Mouse (Mus musculus) forebrain, embryonic 11.5 days (tissue): ENCODE data around the gene Sun3. TPM values are rescaled to one million over a fixed set of nuclear protein-coding genes. Genes with fewer than 3 reads are reported as not detected.
A peak's percentile ranks its signal among the peaks of the same experiment; 100 is the strongest.

ENCODE experiments used
- ATAC-seq: fragments of 200-750 bp; cut with Nextera tagmentation; replicated peaks from 2 replicates; pipeline ENCODE4 v1.8.0; 2017; ENCODE audit warnings: moderate TSS enrichment; ENCODE audit not compliant: low FRiP score
- DNase-seq: peaks from one replicate; pipeline ENCODE4 v3.0.0-alpha.2; 2017; ENCODE audit warnings: low spot score
- H3K27ac ChIP-seq: fragments of 300-500 bp; sonication (generic); 2 replicates; pipeline ENCODE4 v1.5.1; 2014; ENCODE audit warnings: low read depth, low read length
- H3K27me3 ChIP-seq: fragments of 300-500 bp; sonication (generic); 2 replicates; pipeline ENCODE4 v1.6.1; 2014; ENCODE audit warnings: mild to moderate bottlenecking, low read length, mixed read lengths; ENCODE audit not compliant: control insufficient read depth, insufficient read depth
- H3K36me3 ChIP-seq: fragments of 300-500 bp; sonication (generic); 2 replicates; pipeline ENCODE4 v1.6.1; 2014; ENCODE audit warnings: mild to moderate bottlenecking, low read length, moderate library complexity, mixed read lengths; ENCODE audit not compliant: control insufficient read depth, insufficient read depth
- H3K4me1 ChIP-seq: fragments of 300-500 bp; sonication (generic); replicated peaks from 2 replicates; pipeline ENCODE4 v1.6.1; 2014; ENCODE audit warnings: low read length, mixed read lengths; ENCODE audit not compliant: control insufficient read depth, insufficient read depth
- H3K4me2 ChIP-seq: fragments of 300-500 bp; sonication (generic); 2 replicates; pipeline ENCODE4 v1.6.1; 2014; ENCODE audit warnings: low read depth, mild to moderate bottlenecking, low read length, moderate library complexity, mixed read lengths; ENCODE audit not compliant: severe bottlenecking
- H3K4me3 ChIP-seq: fragments of 300-500 bp; sonication (generic); 2 replicates; pipeline ENCODE4 v1.5.1; 2014; ENCODE audit warnings: low read depth, low read length
- H3K9ac ChIP-seq: fragments of 300-500 bp; sonication (generic); 2 replicates; pipeline ENCODE4 v1.6.1; 2014; ENCODE audit warnings: low read length
- H3K9me3 ChIP-seq: fragments of 300-500 bp; sonication (generic); 2 replicates; pipeline ENCODE4 v1.6.1; 2016; ENCODE audit warnings: low read length, mixed read lengths; ENCODE audit not compliant: control insufficient read depth
- WGBS: fragments of 180-500 bp; shearing (Covaris S2); extraction: QIAGEN DNeasy Blood & Tissue Kit; methylation state at CpG from one replicate; pipeline ENCODE4 v1.1.7; 2014; 5-methylcytosine and 5-hydroxymethylcytosine counted together
- polyA plus RNA-seq: library from polyadenylated mRNA; unstranded; fragments of >200 nt; fragmentation: Nextera tagmentation; extraction: Ambion mirVana; gene quantifications from 2 replicates; pipeline ENCODE4 v1.2.1, GENCODE M21; 2014

The Sun3 gene
- polyA plus RNA-seq, 1 experiment from 2014 or later = not detected

DNA sequence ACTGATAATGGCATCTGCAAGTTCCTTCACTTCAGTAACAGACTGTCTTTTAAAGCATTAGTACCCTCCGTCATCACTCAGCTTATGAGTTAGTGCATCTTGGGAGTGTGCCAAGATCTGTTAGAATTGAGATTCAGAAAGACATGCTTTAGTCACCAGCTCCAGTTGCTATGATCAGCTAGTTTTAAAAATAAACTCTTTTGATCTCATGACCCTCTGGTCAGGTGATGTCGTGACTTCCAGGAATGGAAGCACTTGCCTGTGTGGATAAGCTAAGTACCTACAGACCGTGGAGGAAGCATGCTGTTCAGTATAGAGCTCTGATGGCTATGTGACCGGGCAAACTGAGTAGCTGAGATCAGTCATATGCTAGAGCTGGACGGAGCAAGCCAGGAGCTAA lies 1.7 kb downstream of the Sun3 start:
- Histone ChIP-seq H3K9me3 (no peaks in the 10 kb centered on the region), H3K9ac (no peak overlapping the region), H3K36me3 (no peaks in the 10 kb centered on the region), H3K4me1 (0 out of 2 replicates have a peak, but pooled peaks cover 2% of the 10 kb centered on the region), H3K4me2 (no peak overlapping the region), H3K27me3 (peaks cover 5% of the 10 kb centered on the region; the same call in 1 of the 2 replicates), H3K4me3 (no peak overlapping the region), H3K27ac (no peak overlapping the region)
- DNase-seq (no peak), ATAC-seq (no peak)
- 87% methylated on average over 5 of the region's 5 CpGs for WGBS

DNA sequence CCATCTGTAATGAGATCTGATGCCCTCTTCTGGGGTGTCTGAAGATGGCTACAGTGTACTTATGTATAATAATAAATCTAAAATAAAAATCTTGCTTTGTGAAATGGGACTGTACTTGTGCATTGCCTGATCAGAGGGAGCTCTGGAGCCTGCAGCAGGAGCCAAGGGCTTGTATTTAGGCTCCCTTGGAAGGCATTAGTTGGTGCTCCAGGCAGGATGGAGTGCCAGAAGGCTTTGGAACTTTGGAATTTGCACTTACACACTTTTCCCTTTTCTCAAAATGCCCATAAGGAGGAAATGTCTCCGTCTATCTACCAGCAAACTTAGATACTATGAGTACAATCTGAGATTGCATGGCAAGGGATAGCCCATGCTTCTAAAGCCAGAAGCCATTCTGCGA lies 2.2 kb downstream of the Sun3 start:
- 0 out of 2 replicates have a peak, but pooled peaks cover 2% of the 10 kb centered on the region for H3K4me1 ChIP-seq
- ATAC-seq = no peak
- 91% methylated on average over 2 of the region's 2 CpGs for WGBS

DNA sequence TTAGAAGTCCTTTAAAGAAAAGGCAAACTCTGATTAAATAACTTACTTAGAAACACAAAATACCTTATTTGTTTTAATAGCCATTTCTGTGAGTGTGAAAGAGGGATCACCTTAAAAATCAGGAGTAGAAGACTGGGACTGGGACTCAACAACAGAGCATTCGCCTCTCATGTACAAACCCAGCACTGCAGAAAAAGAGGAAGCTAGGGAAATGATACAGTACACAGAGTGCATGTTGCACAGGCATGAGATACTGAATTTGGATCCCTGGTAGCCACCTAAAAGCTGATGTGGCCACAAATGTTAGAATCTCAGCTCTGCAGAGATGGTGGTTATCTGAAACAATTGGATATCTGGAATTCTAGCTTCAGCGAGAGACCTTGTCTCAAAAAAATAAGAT lies 17.3 kb downstream of the Sun3 start:
- H3K9me3 ChIP-seq = no peaks in the 10 kb centered on the region
- no peak for ATAC-seq
- whole genome bisulfite sequencing = 90% methylated on average over 2 of the region's 2 CpGs

More for the DNA sequence above, 2.2 kb downstream of the Sun3 start:
- Histone ChIP-seq H3K27ac (no peak overlapping the region), H3K27me3 (peaks cover 5% of the 10 kb centered on the region; the same call in 1 of the 2 replicates), H3K4me3 (no peak overlapping the region), H3K9ac (no peak overlapping the region), H3K9me3 (no peaks in the 10 kb centered on the region), H3K36me3 (no peaks in the 10 kb centered on the region), H3K4me2 (no peak overlapping the region)
- no peak for DNase-seq

DNA sequence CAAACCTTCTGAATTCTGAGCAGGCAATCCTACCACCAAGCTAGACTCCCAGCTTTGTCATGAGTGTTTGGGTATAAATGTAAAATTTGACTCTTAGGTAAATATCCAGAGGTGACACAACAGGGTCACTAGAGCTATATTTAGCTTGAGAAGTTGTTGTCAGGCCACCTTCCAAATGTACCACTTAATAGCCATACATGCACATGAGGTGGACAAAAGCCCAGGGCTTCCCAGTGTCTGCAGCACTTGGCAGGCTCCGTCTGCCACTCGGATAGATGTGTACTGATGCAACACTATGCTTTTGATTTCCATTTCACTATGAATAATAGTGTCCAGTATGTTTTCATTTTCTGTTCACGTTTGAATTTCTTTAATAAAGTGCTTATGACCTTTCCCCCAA lies 23.6 kb downstream of the Sun3 start:
- H3K36me3 ChIP-seq = no peaks in the 10 kb centered on the region
- ATAC-seq = no peak
- 78% methylated on average over 3 of the region's 3 CpGs for WGBS

More for the DNA sequence above, 17.3 kb downstream of the Sun3 start:
- H3K36me3 ChIP-seq = no peaks in the 10 kb centered on the region
- H3K27ac ChIP-seq = no peak overlapping the region
- no peak for DNase-seq
- H3K9ac ChIP-seq = no peak overlapping the region
- no peak overlapping the region for H3K4me3 ChIP-seq
- no peak overlapping the region for H3K4me2 ChIP-seq
- H3K27me3 ChIP-seq = no peaks in the 10 kb centered on the region
- H3K4me1 ChIP-seq = no peaks in the 10 kb centered on the region

DNA sequence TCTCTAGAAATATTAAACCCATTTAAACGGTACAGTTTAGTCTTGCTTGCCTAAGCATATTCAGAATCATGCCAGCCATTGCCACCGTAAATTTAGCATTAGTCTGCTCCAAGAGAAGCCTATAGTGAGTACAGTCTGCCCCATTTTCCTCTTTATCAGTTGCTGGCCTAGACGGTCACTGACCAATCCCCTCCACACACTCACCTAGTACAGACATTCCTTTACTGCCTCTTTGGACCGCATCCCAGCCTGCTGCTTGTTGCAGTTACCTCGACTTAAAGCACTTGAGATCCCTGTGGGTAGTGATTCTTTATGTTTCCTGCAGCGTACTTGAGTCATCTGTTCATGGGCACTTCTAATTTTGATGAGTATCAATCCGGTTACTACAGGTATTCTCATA lies 24.0 kb downstream of the Sun3 start:
- DNase-seq (no peak), ATAC-seq (no peak)
- WGBS = 84% methylated on average over 7 of the region's 7 CpGs
- no peaks in the 10 kb centered on the region for H3K27me3 ChIP-seq
- H3K36me3 ChIP-seq = no peaks in the 10 kb centered on the region
- H3K4me1 ChIP-seq = no peaks in the 10 kb centered on the region
- H3K27ac ChIP-seq = no peak overlapping the region
- no peak overlapping the region for H3K4me3 ChIP-seq
- no peak overlapping the region for H3K9ac ChIP-seq
- no peak overlapping the region for H3K4me2 ChIP-seq
- no peaks in the 10 kb centered on the region for H3K9me3 ChIP-seq

More for the DNA sequence above, 23.6 kb downstream of the Sun3 start:
- Histone ChIP-seq H3K9ac (no peak overlapping the region), H3K27me3 (no peaks in the 10 kb centered on the region), H3K27ac (no peak overlapping the region), H3K4me1 (no peaks in the 10 kb centered on the region), H3K4me3 (no peak overlapping the region), H3K9me3 (no peaks in the 10 kb centered on the region), H3K4me2 (no peak overlapping the region)
- DNase-seq = no peak

DNA sequence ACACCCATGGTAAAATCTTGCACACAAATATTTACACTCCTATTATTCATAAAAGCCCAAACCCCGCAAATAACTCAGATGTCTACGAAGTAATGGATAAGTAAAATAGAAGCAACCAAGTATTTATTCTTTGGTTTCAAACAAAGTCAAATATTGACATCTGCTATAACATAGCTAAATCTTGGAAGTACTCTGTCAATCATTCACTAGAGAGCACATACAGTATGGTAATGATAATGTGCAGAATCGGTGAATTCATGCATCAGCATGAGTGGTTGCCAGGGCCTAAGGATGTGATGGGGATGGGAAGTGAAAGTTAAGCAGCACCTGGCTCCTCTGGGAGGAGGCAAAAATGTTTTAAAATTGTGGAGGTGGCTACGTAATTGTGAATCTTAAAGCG lies 28.6 kb downstream of the Sun3 start:
- H3K4me1 ChIP-seq = no peaks in the 10 kb centered on the region
- H3K27ac ChIP-seq = no peak overlapping the region
- H3K9me3 ChIP-seq = no peaks in the 10 kb centered on the region
- no peak for ATAC-seq
- no peak overlapping the region for H3K4me2 ChIP-seq
- H3K36me3 ChIP-seq = no peaks in the 10 kb centered on the region
- H3K9ac ChIP-seq = no peak overlapping the region
- DNase-seq = no peak
- no peak overlapping the region for H3K4me3 ChIP-seq
- no peaks in the 10 kb centered on the region for H3K27me3 ChIP-seq
- 95% methylated on average over 5 of the region's 5 CpGs for WGBS

DNA sequence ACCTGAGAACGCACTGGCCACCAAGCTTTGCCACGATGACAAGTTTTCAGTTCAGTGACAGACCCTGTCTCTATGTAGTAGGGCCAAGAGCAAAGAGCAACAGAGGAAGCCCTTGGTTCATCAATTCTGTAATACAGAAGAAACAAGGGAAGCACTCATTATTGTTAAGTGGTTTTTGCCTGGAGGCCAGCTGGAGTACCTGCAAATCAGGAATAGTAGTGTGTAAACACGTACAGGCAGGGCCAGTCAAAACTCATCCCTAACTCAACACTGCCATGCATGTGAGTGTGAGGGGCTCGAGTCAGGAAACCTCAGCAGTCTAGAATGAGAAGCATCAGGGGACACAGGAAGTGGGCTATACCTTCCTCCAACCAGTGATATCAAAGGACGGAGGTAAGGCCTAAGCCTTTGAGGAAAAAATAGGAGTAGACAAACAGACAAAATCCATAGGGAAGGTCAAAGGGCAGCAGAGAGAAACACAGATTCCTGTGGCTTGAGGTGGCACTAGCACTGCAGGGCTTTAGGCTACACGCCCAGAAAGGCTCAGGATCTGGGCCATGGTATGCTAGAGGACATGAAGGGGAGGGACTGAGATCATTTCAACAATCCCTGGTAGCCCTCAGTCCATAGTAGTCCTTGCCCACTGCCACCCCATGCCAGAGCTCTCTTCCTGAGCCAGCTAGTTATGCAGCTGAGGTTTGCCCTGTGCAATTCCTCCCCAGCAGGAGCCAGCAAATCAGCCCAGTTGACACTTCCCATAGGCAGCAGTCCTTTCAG lies 30.1 kb downstream of the Sun3 start:
- ATAC-seq = no peak
- no peaks in the 10 kb centered on the region for H3K4me1 ChIP-seq

DNA sequence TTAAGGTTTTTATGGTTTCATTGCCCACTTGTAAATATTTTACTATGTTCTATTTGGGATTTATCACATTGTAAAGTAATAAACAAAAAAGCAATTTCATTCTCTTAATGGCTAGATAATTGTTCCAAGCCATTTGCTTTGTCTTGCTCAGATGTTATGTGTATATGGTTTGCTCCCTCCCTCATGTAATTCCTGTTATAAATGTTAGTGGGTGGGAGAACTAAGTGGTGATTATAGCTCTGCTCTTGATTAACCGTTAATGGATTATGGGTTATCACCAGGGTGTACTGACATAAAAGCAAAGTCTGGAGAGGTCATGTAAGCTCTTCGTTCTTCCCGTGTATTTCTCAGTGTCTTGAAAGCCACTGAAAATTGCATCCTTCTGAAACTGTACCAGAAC lies 34.1 kb downstream of the Sun3 start:
- Histone ChIP-seq H3K27me3 (no peaks in the 10 kb centered on the region), H3K4me2 (no peak overlapping the region), H3K36me3 (no peaks in the 10 kb centered on the region), H3K27ac (no peak overlapping the region), H3K9ac (no peak overlapping the region), H3K9me3 (no peaks in the 10 kb centered on the region), H3K4me1 (peaks cover 3% of the 10 kb centered on the region; the same call in 1 of the 2 replicates), H3K4me3 (no peak overlapping the region)
- 86% methylated on average over 3 of the region's 3 CpGs for WGBS
- DNase-seq (no peak), ATAC-seq (no peak)

More for the DNA sequence above, 30.1 kb downstream of the Sun3 start:
- H3K9me3 ChIP-seq = no peaks in the 10 kb centered on the region
- no peaks in the 10 kb centered on the region for H3K27me3 ChIP-seq
- DNase-seq = no peak
- H3K9ac ChIP-seq = no peak overlapping the region
- 72% methylated on average over 6 of the region's 6 CpGs for WGBS
- H3K27ac ChIP-seq = no peak overlapping the region
- no peaks in the 10 kb centered on the region for H3K36me3 ChIP-seq
- no peak overlapping the region for H3K4me2 ChIP-seq
- no peak overlapping the region for H3K4me3 ChIP-seq

DNA sequence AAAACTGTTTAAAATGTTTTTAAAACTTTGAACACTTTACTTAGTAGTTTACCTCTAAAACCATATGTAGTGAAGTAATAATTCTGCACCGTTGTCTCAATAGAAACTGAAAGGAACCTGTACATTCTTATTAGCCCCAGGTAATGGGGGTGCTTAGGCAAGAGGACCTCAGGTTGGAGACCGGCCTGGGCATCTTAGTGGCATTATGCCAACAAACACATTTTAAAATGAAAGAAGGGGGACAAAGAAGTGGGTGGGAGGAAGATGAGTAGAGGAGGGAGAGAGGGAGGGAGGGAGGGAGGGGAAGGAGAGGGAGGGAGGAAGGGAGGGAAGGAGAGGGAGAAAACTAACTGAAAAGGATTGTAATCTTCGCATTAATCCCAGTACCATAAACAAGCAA lies 37.4 kb downstream of the Sun3 start:
- DNase-seq (no peak), ATAC-seq (peak; percentile 40)
- no peaks in the 10 kb centered on the region for H3K27me3 ChIP-seq
- H3K36me3 ChIP-seq = no peaks in the 10 kb centered on the region; the same call in 1 of the 2 replicates
- H3K9me3 ChIP-seq = no peaks in the 10 kb centered on the region
- H3K4me3 ChIP-seq = peak overlapping the region; percentile 69
- peak overlapping the region; percentile 75 for H3K4me2 ChIP-seq
- H3K27ac ChIP-seq = no peak overlapping the region
- H3K9ac ChIP-seq = peak overlapping the region; percentile 88
- H3K4me1 ChIP-seq = peaks cover 3% of the 10 kb centered on the region; the same call in 1 of the 2 replicates
- 1% methylated on average over 3 of the region's 3 CpGs for WGBS
